Comparison of ENCODE assay signal across 26 mouse cellular contexts in the genomic region with DNA sequence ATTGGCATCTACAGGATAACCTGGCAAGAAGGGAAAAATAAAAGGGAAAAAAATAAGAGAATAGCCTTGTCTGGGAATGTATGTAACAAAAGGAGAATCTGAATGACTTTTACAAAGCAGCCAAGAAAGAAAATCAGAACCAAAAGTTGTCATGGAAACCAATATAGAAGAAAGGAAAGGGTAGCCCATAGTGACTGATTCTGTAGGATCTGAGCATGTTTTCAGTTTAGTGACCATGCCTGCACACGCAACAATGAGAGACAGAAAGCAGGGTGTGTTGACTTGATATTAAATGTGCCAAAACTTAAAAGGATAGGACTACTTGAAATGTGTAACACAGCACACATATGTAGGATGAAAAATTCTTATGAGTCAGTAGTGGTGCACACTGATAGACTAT.
"Had no signal": no experiment of that assay in that cellular context is flagged by ENCODE, and none has a peak within 500 bp of the region (broad histone marks: within the 10 kb centered on the region; RNA-seq: fewer than 3 reads in every experiment).

No protein-coding gene starts in this region.

- H3K4me1 ChIP-seq: heart, embryonic 10.5 days; heart, embryonic 12.5 days; hindbrain, embryonic 12.5 days; intestine, embryonic 15.5 days; kidney, embryonic 15.5 days; limb, embryonic 13.5 days; limb, embryonic 15.5 days had no signal

- H3K4me2 ChIP-seq: heart, embryonic 12.5 days; hindbrain, embryonic 12.5 days; hindbrain, embryonic 14.5 days; intestine, embryonic 15.5 days; kidney, embryonic 15.5 days; limb, embryonic 13.5 days; limb, embryonic 15.5 days had no signal

- ATAC-seq: hindbrain, embryonic 16.5 days; inflammation-experienced regulatory T-cells, adult 6 months; intestine, embryonic 15.5 days; intestine, postnatal 0 days had no signal

- H3K27ac ChIP-seq: gastrocnemius, adult 2 months; heart, embryonic 10.5 days; hindbrain, embryonic 10.5 days; hindbrain, embryonic 12.5 days; hindbrain, embryonic 14.5 days; intestine, embryonic 15.5 days; kidney, embryonic 15.5 days; kidney, postnatal 0 days; limb, embryonic 13.5 days; limb, embryonic 15.5 days had no signal

- H3K36me3 ChIP-seq: heart, embryonic 10.5 days; heart, embryonic 12.5 days; hindbrain, embryonic 10.5 days; hindbrain, embryonic 12.5 days; intestine, embryonic 15.5 days; kidney, embryonic 15.5 days; limb, embryonic 13.5 days; limb, embryonic 15.5 days had no signal

- H3K27me3 ChIP-seq: heart, embryonic 12.5 days; hindbrain, embryonic 12.5 days; intestine, embryonic 15.5 days; kidney, embryonic 15.5 days; limb, embryonic 13.5 days; limb, embryonic 15.5 days had no signal

- DNase-seq: gastrocnemius, adult 2 months; gastrocnemius, postnatal 10 days; gastrocnemius, postnatal 25 days; heart, adult 18-20 months; heart, postnatal 10 days; heart, postnatal 4 days; kidney, adult 18-20 months; kidney, adult 9 months; kidney, postnatal 14 days; kidney, postnatal 36 days; layer of hippocampus, adult 9-11 months; layer of hippocampus, postnatal 36 days; left cerebral cortex, postnatal 4 days had no signal

- H3K9me3 ChIP-seq: heart, embryonic 10.5 days; heart, embryonic 12.5 days; hindbrain, embryonic 10.5 days; hindbrain, embryonic 12.5 days; intestine, embryonic 15.5 days; kidney, embryonic 15.5 days; limb, embryonic 13.5 days; limb, embryonic 15.5 days had no signal

- H3K9ac ChIP-seq: heart, embryonic 12.5 days; hindbrain, embryonic 12.5 days; hindbrain, embryonic 14.5 days; intestine, embryonic 15.5 days; kidney, embryonic 15.5 days; limb, embryonic 13.5 days; limb, embryonic 15.5 days had no signal

- H3K4me3 ChIP-seq: gastrocnemius, adult 2 months; heart, embryonic 10.5 days; heart, embryonic 12.5 days; hindbrain, embryonic 10.5 days; hindbrain, embryonic 12.5 days; intestine, embryonic 15.5 days; kidney, embryonic 15.5 days; limb, embryonic 13.5 days; limb, embryonic 15.5 days had no signal
